ENCODE assay signal across 7 mouse cellular contexts in the genomic region with DNA sequence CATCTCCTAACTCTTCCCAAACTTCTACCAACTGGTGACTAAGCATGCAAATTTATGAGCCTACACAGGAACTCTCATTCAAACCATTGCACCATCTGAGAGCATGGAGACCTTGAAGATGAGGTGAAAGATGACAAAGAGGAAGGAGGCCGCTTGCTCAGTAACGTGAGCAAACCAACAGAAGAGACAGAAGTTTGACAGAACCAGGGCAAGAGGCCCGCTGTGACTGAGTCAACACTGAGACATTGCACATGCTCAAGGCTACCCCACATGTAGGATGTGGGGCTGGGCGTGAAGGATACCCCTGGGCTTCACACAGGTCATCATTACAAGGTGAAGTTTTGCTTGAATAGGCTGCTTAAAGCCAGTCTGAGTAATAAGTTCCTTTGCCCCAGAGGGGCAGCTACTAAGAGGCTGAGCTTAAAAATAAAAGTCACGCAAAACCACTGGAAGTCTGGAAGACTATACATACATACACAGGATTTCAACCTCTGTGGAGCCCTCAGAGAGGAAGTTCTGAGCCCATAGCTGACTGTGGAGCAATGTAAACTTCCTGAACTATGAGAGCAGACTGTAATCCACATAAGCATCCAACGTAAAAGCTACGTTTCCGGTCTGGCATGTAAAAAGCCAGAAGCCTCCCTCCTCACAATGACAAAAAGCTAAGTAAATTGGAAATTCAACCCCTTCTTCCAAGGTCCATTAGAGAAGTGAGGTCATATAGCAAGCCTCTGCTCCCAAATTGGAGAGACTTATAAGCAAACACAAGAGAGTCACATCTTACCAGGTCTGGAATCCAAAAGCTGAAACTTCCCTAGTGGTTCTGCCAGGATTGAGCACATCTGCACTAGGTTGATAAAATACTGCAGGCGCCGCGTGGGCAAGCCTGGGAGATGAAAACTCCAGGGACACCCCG. TPM values are rescaled to one million over a fixed set of nuclear protein-coding genes. Genes with fewer than 3 reads are reported as not detected.
DNase-seq lines count a peak whose midpoint lies in the region; ATAC-seq and TF ChIP-seq lines count a peak whose summit lies in the region.

No protein-coding gene starts in this region.

- peak overlapping the region; percentile 40 for H3K4me2 ChIP-seq in kidney, embryonic 16.5 days (replicated peaks; ENCODE audit: low read depth, low read length)
- H3K4me2 ChIP-seq in heart, postnatal 0 days (ENCODE audit: low read depth, low read length) = peak overlapping the region; percentile 43
- no peak overlapping the region; the same call in 1 of the 2 replicates for H3K4me2 ChIP-seq in midbrain, embryonic 15.5 days

- 48% methylated on average over 12 of the region's 12 CpGs for WGBS in kidney, embryonic 16.5 days
- WGBS in heart, postnatal 0 days = 36% methylated on average over 12 of the region's 12 CpGs
- WGBS in midbrain, embryonic 15.5 days = 66% methylated on average over 12 of the region's 12 CpGs

- no peak for TF ChIP-seq EP300 in heart, postnatal 0 days (IDR thresholded peaks at IDR 0.05; ENCODE audit: low read depth)

- ATAC-seq in kidney, embryonic 16.5 days (ENCODE audit: low FRiP score, low TSS enrichment) = peak; percentile 13; the same call in 1 of the 2 replicates
- 0 out of 2 replicates have a peak, but pooled peaks have one; percentile 11 for ATAC-seq in heart, postnatal 0 days (ENCODE audit: insufficient read depth, low read depth)
- no peak for ATAC-seq in midbrain, embryonic 15.5 days (replicated peaks)

- peak overlapping the region; percentile 20; the same call in 1 of the 2 replicates for H3K4me3 ChIP-seq in kidney, embryonic 16.5 days (ENCODE audit: low read length)
- H3K4me3 ChIP-seq in heart, postnatal 0 days (ENCODE audit: low read depth, low read length) = peak overlapping the region; percentile 3; the same call in 1 of the 2 replicates
- no peak overlapping the region for H3K4me3 ChIP-seq in midbrain, embryonic 15.5 days

- TF ChIP-seq CTCF in heart, postnatal 0 days (IDR thresholded peaks at IDR 0.05; ENCODE audit: low read depth) = no peak

- H3K9me3 ChIP-seq in kidney, embryonic 16.5 days (ENCODE audit: low read length) = peaks cover 3% of the 10 kb centered on the region; the same call in 1 of the 2 replicates
- H3K9me3 ChIP-seq in heart, postnatal 0 days (replicated peaks; ENCODE audit: control insufficient read depth, low read length) = no peaks in the 10 kb centered on the region
- H3K9me3 ChIP-seq in midbrain, embryonic 15.5 days = no peaks in the 10 kb centered on the region

- peak overlapping the region; percentile 94 for H3K27ac ChIP-seq in kidney, embryonic 16.5 days (ENCODE audit: low read length)
- H3K27ac ChIP-seq in heart, postnatal 0 days (ENCODE audit: low read depth) = peak overlapping the region; percentile 89
- 0 out of 2 replicates have a peak overlapping the region, but pooled peaks have one; percentile 13 for H3K27ac ChIP-seq in midbrain, embryonic 15.5 days

- DNase-seq in kidney, postnatal 14 days = no peak
- peak; percentile 51 for DNase-seq in adrenal gland, postnatal 25 days
- DNase-seq in heart, postnatal 0 days (ENCODE audit: low spot score) = no peak
- no peak for DNase-seq in ovary, postnatal 36 days (ENCODE audit: low spot score)
- DNase-seq in urinary bladder, adult 18-20 months (ENCODE audit: low spot score in 2 of 2) = no peak

- peaks cover 24% of the 10 kb centered on the region for H3K4me1 ChIP-seq in kidney, embryonic 16.5 days (ENCODE audit: insufficient read depth, low read length)
- peaks cover 38% of the 10 kb centered on the region for H3K4me1 ChIP-seq in heart, postnatal 0 days (ENCODE audit: control insufficient read depth, insufficient read depth)
- H3K4me1 ChIP-seq in midbrain, embryonic 15.5 days = peaks cover 8% of the 10 kb centered on the region; the same call in 1 of the 2 replicates

- H3K36me3 ChIP-seq in kidney, embryonic 16.5 days (ENCODE audit: insufficient read depth, low read length) = no peaks in the 10 kb centered on the region
- no peaks in the 10 kb centered on the region for H3K36me3 ChIP-seq in heart, postnatal 0 days (replicated peaks; ENCODE audit: control insufficient read depth, insufficient read depth, low read length)
- H3K36me3 ChIP-seq in midbrain, embryonic 15.5 days (replicated peaks) = no peaks in the 10 kb centered on the region

- peak overlapping the region; percentile 29; the same call in 1 of the 2 replicates for H3K9ac ChIP-seq in kidney, embryonic 16.5 days (replicated peaks; ENCODE audit: low read length)
- H3K9ac ChIP-seq in heart, postnatal 0 days (replicated peaks; ENCODE audit: low read depth, low read length) = peak overlapping the region; percentile 12; the same call in 1 of the 2 replicates
- H3K9ac ChIP-seq in midbrain, embryonic 15.5 days = no peak overlapping the region

- no peaks in the 10 kb centered on the region for H3K27me3 ChIP-seq in kidney, embryonic 16.5 days (ENCODE audit: insufficient read depth, low read length)
- no peaks in the 10 kb centered on the region for H3K27me3 ChIP-seq in heart, postnatal 0 days (ENCODE audit: control insufficient read depth, insufficient read depth, low read length)
- no peaks in the 10 kb centered on the region for H3K27me3 ChIP-seq in midbrain, embryonic 15.5 days (replicated peaks)

RNA-seq across cellular contexts. Expression of a gene that starts 16.5 kb away (rescaled TPM):
- 18.0 and 25.7 TPM in 2 replicates for polyA plus RNA-seq in kidney, embryonic 16.5 days (2015; fragmentation: Nextera tagmentation; extraction: Ambion mirVana)
- total RNA-seq in adrenal gland, postnatal 25 days (2021) = 55.9 and 73.4 TPM in 2 replicates
- total RNA-seq in heart, postnatal 0 days (2014; rRNA removed; ENCODE audit: low replicate concordance) = 63.9 and 87.9 TPM in 2 replicates
- 19.0 and 20.8 TPM in 2 replicates for polyA plus RNA-seq in heart, postnatal 0 days (2015; fragmentation: Nextera tagmentation; extraction: Ambion mirVana)
- polyA plus RNA-seq in midbrain, embryonic 15.5 days (2015; fragmentation: Nextera tagmentation; extraction: Ambion mirVana) = 13.4 and 15.0 TPM in 2 replicates

Comparison
In these comparisons a context has a peak if more than half of its experiments do, and no peak if none do; other contexts are left out.
1. H3K27ac ChIP-seq: peak in every context shown above with its lines; median percentile 94 in kidney, embryonic 16.5 days; 89 in heart, postnatal 0 days; 13 in midbrain, embryonic 15.5 days.